Mouse (Mus musculus): ENCODE measurements around the gene Coa6. TPM values are rescaled to one million over a fixed set of nuclear protein-coding genes. Genes with fewer than 3 reads are reported as not detected.

Coa6 gene
- total and polyA plus RNA-seq, 2 experiments from 2014 or later, result 11.2 to 45.1 TPM

- WGBS, result 87% methylated on average over 7 of the region's 7 CpGs
- DNase-seq (ENCODE audit: low spot score) (no peak), ATAC-seq (ENCODE audit: low FRiP score) (no peak)
- Histone ChIP-seq H3K4me2 (ENCODE audit: low read depth, low read length, poor library complexity, severe bottlenecking) (no peak overlapping the region), H3K4me1 (ENCODE audit: insufficient read depth, low read length) (no peaks in the 10 kb centered on the region), H3K4me3 (ENCODE audit: low read depth, low read length) (no peak overlapping the region), H3K27me3 (ENCODE audit: insufficient read depth, low read length) (no peaks in the 10 kb centered on the region), H3K27ac (ENCODE audit: low read depth, low read length) (no peak overlapping the region), H3K36me3 (ENCODE audit: insufficient read depth, low read length) (peaks cover 39% of the 10 kb centered on the region), H3K9me3 (ENCODE audit: low read length) (no peaks in the 10 kb centered on the region), H3K9ac (replicated peaks; ENCODE audit: low read length, poor library complexity, severe bottlenecking) (no peak overlapping the region)
- TF ChIP-seq CTCF (IDR thresholded peaks at IDR 0.05), result no peak
These were observed 41.8 kb downstream of the Coa6 start for GRCm38 (mm10) chr8:126464071-126464470.

- Histone ChIP-seq H3K4me3 (ENCODE audit: low read depth, low read length) (peak overlapping the region; percentile 88), H3K9me3 (ENCODE audit: low read length) (no peaks in the 10 kb centered on the region), H3K9ac (replicated peaks; ENCODE audit: low read length, poor library complexity, severe bottlenecking) (peak overlapping the region; percentile 67), H3K27me3 (ENCODE audit: insufficient read depth, low read length) (no peaks in the 10 kb centered on the region), H3K4me1 (ENCODE audit: insufficient read depth, low read length) (peaks cover 16% of the 10 kb centered on the region), H3K36me3 (ENCODE audit: insufficient read depth, low read length) (0 out of 2 replicates have a peak, but pooled peaks cover 4% of the 10 kb centered on the region), H3K27ac (ENCODE audit: low read depth, low read length) (peak overlapping the region; percentile 77; the same call in 1 of the 2 replicates), H3K4me2 (ENCODE audit: low read depth, low read length, poor library complexity, severe bottlenecking) (peak overlapping the region; percentile 52)
- TF ChIP-seq CTCF (IDR thresholded peaks at IDR 0.05), result no peak
- WGBS, result 16% methylated on average over 16 of the region's 16 CpGs
- no peak for DNase-seq (ENCODE audit: low spot score)
- no peak for ATAC-seq (ENCODE audit: low FRiP score)
These were observed 51.5 kb downstream of the Coa6 start for GRCm38 (mm10) chr8:126473802-126474298.

- peaks cover 16% of the 10 kb centered on the region for H3K4me1 ChIP-seq (ENCODE audit: insufficient read depth, low read length)
- WGBS, result under 1% methylated on average over 119 of the region's 124 CpGs
- no peak for TF ChIP-seq CTCF (IDR thresholded peaks at IDR 0.05)
These were observed 52.2 kb downstream of the Coa6 start, which contains the start of gene Tarbp1 for GRCm38 (mm10) chr8:126474299-126475187. Gene Tarbp1, minus strand, starts transcription at chr8:126475065.

More at GRCm38 (mm10) chr8:126474299-126475187, 52.2 kb downstream of the Coa6 start, which contains the start of gene Tarbp1:
- H3K9me3 ChIP-seq (ENCODE audit: low read length), result no peaks in the 10 kb centered on the region
- H3K27ac ChIP-seq (ENCODE audit: low read depth, low read length), result peak within 1 kb of the TSS; percentile 77
- H3K36me3 ChIP-seq (ENCODE audit: insufficient read depth, low read length), result 0 out of 2 replicates have a peak, but pooled peaks cover 4% of the 10 kb centered on the region
- peak within 1 kb of the TSS; percentile 88 for H3K4me3 ChIP-seq (ENCODE audit: low read depth, low read length)
- DNase-seq (ENCODE audit: low spot score) (peak; percentile 94), ATAC-seq (ENCODE audit: low FRiP score) (peak; percentile 93)
- no peaks in the 10 kb centered on the region for H3K27me3 ChIP-seq (ENCODE audit: insufficient read depth, low read length)
- H3K9ac ChIP-seq (replicated peaks; ENCODE audit: low read length, poor library complexity, severe bottlenecking), result peak within 1 kb of the TSS; percentile 67
- H3K4me2 ChIP-seq (ENCODE audit: low read depth, low read length, poor library complexity, severe bottlenecking), result peak within 1 kb of the TSS; percentile 52

Other genes with a start within 250 kb of the Coa6 start
- gene Slc35f3, start 124.0 kb upstream of the Coa6 start, total RNA-seq (2014; rRNA removed), result 2.1 and 3.7 TPM in 2 replicates
- 3.9 and 4.6 TPM in 2 replicates for gene Slc35f3, start 124.0 kb upstream of the Coa6 start, polyA plus RNA-seq (2015; fragmentation: Nextera tagmentation; extraction: Ambion mirVana)
- gene Tarbp1, start 52.5 kb downstream of the Coa6 start, total RNA-seq (2014; rRNA removed), result 4.4 and 4.8 TPM in 2 replicates
- 1.2 and 1.3 TPM in 2 replicates for gene Tarbp1, start 52.5 kb downstream of the Coa6 start, polyA plus RNA-seq (2015; fragmentation: Nextera tagmentation; extraction: Ambion mirVana)
- gene Irf2bp2, start 171.5 kb downstream of the Coa6 start, total RNA-seq (2014; rRNA removed), result 81.3 and 88.2 TPM in 2 replicates
- 8.0 and 9.2 TPM in 2 replicates for gene Irf2bp2, start 171.5 kb downstream of the Coa6 start, polyA plus RNA-seq (2015; fragmentation: Nextera tagmentation; extraction: Ambion mirVana)

All from midbrain, postnatal 0 days (tissue).